Mouse (Mus musculus): Measurements from ENCODE around the gene Ttc3.

GRCm38 (mm10) chr16:94356046-94356445 is 14.4 kb upstream of the Ttc3 start:
- TF ChIP-seq CTCF (IDR thresholded peaks at IDR 0.05; ENCODE audit: low read depth) = no peak
- TF ChIP-seq EP300 (optimal IDR thresholded peaks at IDR 0.05) = no peak
